Mouse (Mus musculus): Measurements from ENCODE around the gene Tex13c3. TPM values are rescaled to one million over a fixed set of nuclear protein-coding genes. Genes with fewer than 3 reads are reported as not detected.
"Not testable (repeated sequence)": the region's sequence is repeated elsewhere in the genome, so short reads cannot be mapped to it uniquely, and the experiment has no call there.

The Tex13c3 gene
- not detected in 2 replicates for polyA plus RNA-seq (2015; fragmentation: Nextera tagmentation; extraction: Ambion mirVana)

DNA sequence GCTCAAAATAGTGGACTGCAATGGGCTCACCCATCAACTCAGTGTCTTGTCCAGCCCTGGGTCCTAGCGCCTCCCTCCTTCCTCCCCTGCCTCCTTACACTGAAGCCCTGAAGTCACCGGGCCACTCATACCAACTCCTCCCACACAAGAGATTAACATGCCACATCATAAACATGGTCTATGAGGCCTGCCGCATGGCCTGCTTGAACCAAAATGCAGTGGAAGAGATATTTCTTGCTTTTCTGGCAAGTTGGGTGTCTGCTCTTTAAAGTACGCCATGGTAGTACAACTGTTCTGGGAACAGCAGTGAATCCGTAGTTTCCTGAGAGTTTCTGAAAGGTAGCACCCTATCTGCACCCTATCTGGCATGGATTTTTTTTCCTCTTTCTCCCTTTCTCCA, at the start of gene Tex13c3:
TSS of gene Tex13c3 (minus strand) at position 101 of the 400 bp plus-strand sequence.
- ATAC-seq (ENCODE audit: low FRiP score, low read depth); H3K36me3 ChIP-seq; H3K4me2 ChIP-seq; H3K27me3 ChIP-seq; H3K9me3 ChIP-seq; H3K27ac ChIP-seq (replicated peaks); H3K4me3 ChIP-seq; H3K4me1 ChIP-seq (replicated peaks); H3K9ac ChIP-seq: not testable (repeated sequence)
- 86% methylated on average over 5 of the region's 5 CpGs for WGBS

DNA sequence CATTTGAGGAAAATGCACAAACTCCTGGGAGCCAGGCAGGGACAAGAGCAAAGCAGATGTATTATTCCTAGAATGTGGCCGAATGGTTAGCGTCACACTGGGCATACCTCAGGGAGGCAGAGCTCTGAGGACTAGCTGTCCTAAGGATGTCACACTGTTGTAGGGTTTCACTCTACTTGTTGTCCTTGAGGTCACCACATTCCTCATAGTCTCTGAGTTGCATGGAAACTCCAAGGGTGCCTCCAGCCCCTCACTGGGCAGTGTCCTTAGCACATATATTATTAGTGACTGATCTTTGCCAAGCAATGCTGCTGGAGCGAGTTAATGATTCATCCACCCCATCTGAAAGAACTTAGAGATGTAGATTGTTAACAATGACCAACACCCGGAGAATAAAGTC, 8.6 kb upstream of the Tex13c3 start:
- no peak overlapping the region for H3K4me2 ChIP-seq
- ATAC-seq (ENCODE audit: low FRiP score, low read depth): no peak

More for the DNA sequence above, 8.6 kb upstream of the Tex13c3 start:
- 81% methylated on average over 4 of the region's 4 CpGs for WGBS
- H3K9ac ChIP-seq: no peak overlapping the region
- H3K4me3 ChIP-seq: no peak overlapping the region
- H3K4me1 ChIP-seq (replicated peaks): no peaks in the 10 kb centered on the region
- H3K27ac ChIP-seq (replicated peaks): no peak overlapping the region
- H3K9me3 ChIP-seq: no peaks in the 10 kb centered on the region
- no peaks in the 10 kb centered on the region for H3K36me3 ChIP-seq
- H3K27me3 ChIP-seq: no peaks in the 10 kb centered on the region

Measured in hindbrain, embryonic 15.5 days (tissue).